14 mouse cellular contexts compared by ENCODE assay signal in genomic region chr12:100221608-100222321, GRCm38 (mm10). TPM values are rescaled to one million over a fixed set of nuclear protein-coding genes. Genes with fewer than 3 reads are reported as not detected.
DNase-seq lines count a peak whose midpoint lies in the region; ATAC-seq and TF ChIP-seq lines count a peak whose summit lies in the region.
"Had no signal": no experiment of that assay in that cellular context is flagged by ENCODE, and none has a peak within 500 bp of the region (broad histone marks: within the 10 kb centered on the region; RNA-seq: fewer than 3 reads in every experiment).

No protein-coding gene starts in this region.

- no peak overlapping the region for H3K4me2 ChIP-seq in neural tube, embryonic 12.5 days (replicated peaks)
- peak overlapping the region; percentile 23 for H3K4me2 ChIP-seq in forebrain, embryonic 12.5 days
- peak overlapping the region; percentile 33 for H3K4me2 ChIP-seq in hindbrain, postnatal 0 days (ENCODE audit: low read depth, low read length)
- peak overlapping the region; percentile 40 for H3K4me2 ChIP-seq in neural tube, embryonic 15.5 days
- H3K4me2 ChIP-seq in stomach, postnatal 0 days (replicated peaks; ENCODE audit: low read depth), result no peak overlapping the region
- H3K4me2 ChIP-seq: limb, embryonic 12.5 days; lung, embryonic 15.5 days; stomach, embryonic 15.5 days had no signal

- no peaks in the 10 kb centered on the region for H3K36me3 ChIP-seq in neural tube, embryonic 12.5 days
- no peaks in the 10 kb centered on the region for H3K36me3 ChIP-seq in forebrain, embryonic 12.5 days (replicated peaks)
- no peaks in the 10 kb centered on the region for H3K36me3 ChIP-seq in hindbrain, postnatal 0 days (ENCODE audit: insufficient read depth, low read length)
- no peaks in the 10 kb centered on the region for H3K36me3 ChIP-seq in neural tube, embryonic 15.5 days
- H3K36me3 ChIP-seq in stomach, postnatal 0 days (ENCODE audit: control insufficient read depth, insufficient read depth, low read length), result no peaks in the 10 kb centered on the region
- H3K36me3 ChIP-seq: limb, embryonic 12.5 days; lung, embryonic 15.5 days; stomach, embryonic 15.5 days had no signal

- 37% methylated on average over 11 of the region's 11 CpGs for WGBS in neural tube, embryonic 12.5 days
- 20% methylated on average over 11 of the region's 11 CpGs for WGBS in forebrain, embryonic 12.5 days
- WGBS in hindbrain, postnatal 0 days, result 20% methylated on average over 11 of the region's 11 CpGs
- 28% methylated on average over 11 of the region's 11 CpGs for WGBS in neural tube, embryonic 15.5 days
- 46% methylated on average over 11 of the region's 11 CpGs for WGBS in stomach, postnatal 0 days

- H3K27ac ChIP-seq in neural tube, embryonic 12.5 days, result no peak overlapping the region
- H3K27ac ChIP-seq in forebrain, embryonic 12.5 days, result peak overlapping the region; percentile 56; the same call in 1 of the 2 replicates
- peak overlapping the region; percentile 71 for H3K27ac ChIP-seq in hindbrain, postnatal 0 days
- peak overlapping the region; percentile 51; the same call in 1 of the 2 replicates for H3K27ac ChIP-seq in neural tube, embryonic 15.5 days (replicated peaks)
- H3K27ac ChIP-seq in stomach, postnatal 0 days (replicated peaks), result no peak overlapping the region
- H3K27ac ChIP-seq: limb, embryonic 12.5 days; lung, embryonic 15.5 days; stomach, embryonic 15.5 days had no signal

- H3K4me3 ChIP-seq in neural tube, embryonic 12.5 days, result no peak overlapping the region
- H3K4me3 ChIP-seq in forebrain, embryonic 12.5 days (replicated peaks), result no peak overlapping the region
- no peak overlapping the region for H3K4me3 ChIP-seq in hindbrain, postnatal 0 days (ENCODE audit: low read length)
- H3K4me3 ChIP-seq in neural tube, embryonic 15.5 days (replicated peaks), result no peak overlapping the region
- H3K4me3 ChIP-seq in stomach, postnatal 0 days (ENCODE audit: low read depth, low read length), result no peak overlapping the region
- H3K4me3 ChIP-seq: limb, embryonic 12.5 days; lung, embryonic 15.5 days; stomach, embryonic 15.5 days had no signal

- peak; percentile 18; the same call in 1 of the 2 replicates for TF ChIP-seq CTCF in hindbrain, postnatal 0 days (IDR thresholded peaks at IDR 0.05; ENCODE audit: low read depth)
- TF ChIP-seq CTCF in stomach, postnatal 0 days (IDR thresholded peaks at IDR 0.05; ENCODE audit: low read depth), result no peak

- peak; percentile 74 for ATAC-seq in neural tube, embryonic 12.5 days (ENCODE audit: low FRiP score, low read depth)
- ATAC-seq in forebrain, embryonic 12.5 days (ENCODE audit: low FRiP score), result peak; percentile 55; the same call in 1 of the 2 replicates
- peak; percentile 84 for ATAC-seq in hindbrain, postnatal 0 days
- peak; percentile 72; the same call in 1 of the 2 replicates for ATAC-seq in neural tube, embryonic 15.5 days (ENCODE audit: low FRiP score)
- ATAC-seq in stomach, postnatal 0 days (ENCODE audit: low FRiP score, low TSS enrichment), result no peak
- ATAC-seq: CD4-positive, CD25-positive, alpha-beta regulatory T cell, adult 4 months; Patski had no signal

- no peaks in the 10 kb centered on the region for H3K27me3 ChIP-seq in neural tube, embryonic 12.5 days (replicated peaks)
- H3K27me3 ChIP-seq in forebrain, embryonic 12.5 days, result no peaks in the 10 kb centered on the region
- H3K27me3 ChIP-seq in hindbrain, postnatal 0 days (ENCODE audit: insufficient read depth, low read length), result no peaks in the 10 kb centered on the region
- no peaks in the 10 kb centered on the region for H3K27me3 ChIP-seq in neural tube, embryonic 15.5 days (replicated peaks)
- no peaks in the 10 kb centered on the region for H3K27me3 ChIP-seq in stomach, postnatal 0 days (ENCODE audit: control insufficient read depth, insufficient read depth, low read length)
- H3K27me3 ChIP-seq: limb, embryonic 12.5 days; lung, embryonic 15.5 days; Patski; stomach, embryonic 15.5 days had no signal

- H3K9me3 ChIP-seq in neural tube, embryonic 12.5 days, result no peaks in the 10 kb centered on the region
- no peaks in the 10 kb centered on the region for H3K9me3 ChIP-seq in forebrain, embryonic 12.5 days
- H3K9me3 ChIP-seq in hindbrain, postnatal 0 days (ENCODE audit: low read length), result no peaks in the 10 kb centered on the region
- no peaks in the 10 kb centered on the region for H3K9me3 ChIP-seq in neural tube, embryonic 15.5 days (replicated peaks)
- H3K9me3 ChIP-seq in stomach, postnatal 0 days (ENCODE audit: control insufficient read depth, low read length), result no peaks in the 10 kb centered on the region
- H3K9me3 ChIP-seq: limb, embryonic 12.5 days; lung, embryonic 15.5 days; stomach, embryonic 15.5 days had no signal

- H3K4me1 ChIP-seq in neural tube, embryonic 12.5 days, result peaks cover 22% of the 10 kb centered on the region
- peaks cover 36% of the 10 kb centered on the region for H3K4me1 ChIP-seq in forebrain, embryonic 12.5 days
- peaks cover 21% of the 10 kb centered on the region for H3K4me1 ChIP-seq in hindbrain, postnatal 0 days (ENCODE audit: insufficient read depth, low read length)
- peaks cover 33% of the 10 kb centered on the region for H3K4me1 ChIP-seq in neural tube, embryonic 15.5 days
- H3K4me1 ChIP-seq in stomach, postnatal 0 days (replicated peaks; ENCODE audit: control insufficient read depth, insufficient read depth), result 0 out of 2 replicates have a peak, but pooled peaks cover 2% of the 10 kb centered on the region

- TF ChIP-seq EP300 in stomach, postnatal 0 days (optimal IDR thresholded peaks at IDR 0.05), result no peak

- H3K9ac ChIP-seq in neural tube, embryonic 12.5 days, result no peak overlapping the region
- no peak overlapping the region for H3K9ac ChIP-seq in forebrain, embryonic 12.5 days
- H3K9ac ChIP-seq in hindbrain, postnatal 0 days (replicated peaks; ENCODE audit: low read length), result 0 out of 2 replicates have a peak overlapping the region, but pooled peaks have one; percentile 5
- no peak overlapping the region for H3K9ac ChIP-seq in neural tube, embryonic 15.5 days (replicated peaks)
- H3K9ac ChIP-seq in stomach, postnatal 0 days (ENCODE audit: low read length), result no peak overlapping the region
- H3K9ac ChIP-seq: limb, embryonic 12.5 days; lung, embryonic 15.5 days; stomach, embryonic 15.5 days had no signal

- DNase-seq in neural tube, embryonic 10.5 days (ENCODE audit: extremely low spot score, low spot score), result no peak
- DNase-seq in hindbrain, postnatal 0 days (ENCODE audit: low spot score), result peak; percentile 73
- no peak for DNase-seq in stomach, postnatal 0 days (ENCODE audit: low spot score)
- no peak for DNase-seq in urinary bladder, postnatal 14 days (ENCODE audit: low spot score)
- DNase-seq in adrenal gland, postnatal 14 days, result no peak
- DNase-seq: cerebellum, postnatal 14 days had no signal

RNA-seq across cellular contexts. Expression of gene Calm1, which starts 22.5 kb away (rescaled TPM):
- 1,755 and 1,801 TPM in 2 replicates for polyA plus RNA-seq in neural tube, embryonic 12.5 days (2016; fragmentation: Nextera tagmentation; extraction: Ambion mirVana)
- 1,646 and 1,801 TPM in 2 replicates for polyA plus RNA-seq in forebrain, embryonic 12.5 days (2016; fragmentation: Nextera tagmentation; extraction: Ambion mirVana)
- total RNA-seq in hindbrain, postnatal 0 days (2014; rRNA removed), result 1,139 and 1,416 TPM in 2 replicates
- 4,078 and 4,190 TPM in 2 replicates for polyA plus RNA-seq in hindbrain, postnatal 0 days (2015; fragmentation: Nextera tagmentation; extraction: Ambion mirVana)
- polyA plus RNA-seq in neural tube, embryonic 15.5 days (2015; fragmentation: Nextera tagmentation; extraction: Ambion mirVana), result 2,749 and 3,020 TPM in 2 replicates
- 1,956 and 2,116 TPM in 2 replicates for polyA plus RNA-seq in stomach, postnatal 0 days (2015; fragmentation: Nextera tagmentation; extraction: Ambion mirVana)
- total RNA-seq in adrenal gland, postnatal 14 days (2021), result 432 and 438 TPM in 2 replicates

Comparison
In these comparisons a context has a peak if more than half of its experiments do, and no peak if none do; other contexts are left out.
1. H3K27ac ChIP-seq: peak in forebrain, embryonic 12.5 days (single experiment), hindbrain, postnatal 0 days (single experiment) and neural tube, embryonic 15.5 days (single experiment); none in neural tube, embryonic 12.5 days (single experiment) and stomach, postnatal 0 days (single experiment).
2. H3K4me2 ChIP-seq: peak in forebrain, embryonic 12.5 days (single experiment), hindbrain, postnatal 0 days (single experiment) and neural tube, embryonic 15.5 days (single experiment); none in neural tube, embryonic 12.5 days (single experiment) and stomach, postnatal 0 days (single experiment).